Mouse (Mus musculus) bone marrow macrophage, adult 2 months (primary cell): ENCODE data around the gene Vwa7.
"Not testable (repeated sequence)": the region's sequence is repeated elsewhere in the genome, so short reads cannot be mapped to it uniquely, and the experiment has no call there.

ENCODE experiments used
- CTCF ChIP-seq: IDR thresholded peaks from 2 replicates; pipeline ENCODE4 v1.5.1; 2012; ENCODE audit warnings: low read depth, mild to moderate bottlenecking, low read length, moderate library complexity
- POLR2A ChIP-seq: IDR thresholded peaks from 2 replicates; pipeline ENCODE4 v1.6.1; 2012; ENCODE audit warnings: mild to moderate bottlenecking, low read depth, low read length, borderline replicate concordance

DNA sequence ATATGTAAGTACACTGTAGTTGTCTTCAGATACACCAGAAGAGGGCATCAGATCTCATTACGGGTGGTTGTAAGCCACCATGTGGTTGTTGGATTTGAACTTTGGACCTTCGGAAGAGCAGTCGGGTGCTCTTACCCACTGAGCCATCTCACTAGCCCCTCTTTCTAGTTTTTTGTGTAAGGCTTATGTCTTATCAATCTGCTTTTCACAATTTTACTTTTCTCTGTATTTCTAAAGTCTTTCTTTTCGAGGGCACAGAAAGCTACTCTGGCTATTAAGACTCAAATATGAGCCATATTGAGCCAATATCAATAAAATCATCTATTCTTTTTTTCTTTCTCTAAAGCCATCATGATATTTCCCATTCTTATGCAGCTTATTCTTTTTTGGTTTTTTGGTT lies 21.2 kb upstream of the Vwa7 start:
- not testable (repeated sequence) for TF ChIP-seq POLR2A, CTCF
